Mouse (Mus musculus) large intestine, adult 2 months (tissue): ENCODE results near the gene Sertm1. TPM values are rescaled to one million over a fixed set of nuclear protein-coding genes. Genes with fewer than 3 reads are reported as not detected.

Experiments used
- DNase-seq: peaks from one replicate; pipeline ENCODE4 v3.0.0-alpha.2; 2012; ENCODE audit warnings: low read depth, low spot score
- WGBS: fragments of 180-500 bp; shearing (Covaris S2); methylation state at CpG from one replicate; pipeline ENCODE4 v1.1.7; 2018; 5-methylcytosine and 5-hydroxymethylcytosine counted together
- polyA plus RNA-seq: library from polyadenylated mRNA; depleted of rRNA; stranded (reverse); fragments of >200 nt; gene quantifications from 2 replicates; pipeline ENCODE4 v1.2.3, GENCODE M21; 2012; rRNA removed

Sertm1 gene
- polyA plus RNA-seq: 1.1 and 2.1 TPM in 2 replicates

DNA sequence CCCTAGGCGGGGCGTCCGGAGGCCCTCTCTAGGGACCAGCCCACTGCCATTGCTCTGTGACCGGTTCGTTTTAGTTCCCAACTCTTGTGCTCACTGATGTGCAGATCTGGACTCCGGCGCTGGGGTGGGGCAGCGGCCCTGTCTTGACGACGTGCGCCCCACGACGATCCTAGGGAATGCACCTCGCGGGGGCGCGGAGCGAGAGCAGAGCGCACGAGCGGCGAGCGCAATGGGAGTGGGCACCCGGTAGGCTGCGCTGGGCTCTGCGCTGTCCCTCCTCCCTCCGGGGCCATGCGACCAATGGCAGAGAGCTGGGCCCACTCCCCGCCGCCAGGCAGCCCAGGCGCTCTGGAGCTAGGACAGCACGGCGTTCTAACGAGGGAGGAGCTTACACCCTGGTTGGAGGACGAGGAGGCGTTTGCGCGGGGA lies at the start of gene Sertm1:
TSS of gene Sertm1 (minus strand) at position 245 of the 429 bp plus-strand sequence.
- 1% methylated on average over 38 of the region's 38 CpGs for WGBS
- no peak for DNase-seq

DNA sequence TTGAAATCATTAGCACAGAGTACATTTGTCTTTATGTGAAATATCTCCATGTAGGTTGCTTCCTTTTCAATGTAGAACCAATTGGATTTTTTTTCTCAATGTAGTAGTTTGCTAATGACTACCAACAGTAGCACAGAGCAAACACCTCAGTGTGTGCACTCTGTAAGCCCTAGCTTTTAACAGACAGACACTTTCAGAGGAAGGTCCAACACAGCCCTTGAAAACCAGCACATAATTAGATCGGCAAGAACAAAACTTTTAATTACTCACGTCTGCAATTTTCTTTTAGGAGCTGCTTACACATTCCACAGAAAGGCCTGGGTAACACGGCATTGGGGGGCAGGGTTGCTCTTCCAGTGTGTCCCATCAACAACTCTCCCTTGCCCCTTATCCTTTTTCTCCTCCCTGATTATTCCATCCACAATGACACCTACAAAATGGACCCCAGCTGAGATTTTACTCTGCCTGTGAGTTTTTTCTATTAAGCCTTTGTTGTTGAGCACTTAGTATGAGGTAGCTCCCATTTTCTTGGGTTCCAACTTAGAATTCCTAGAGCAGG lies 49.3 kb upstream of the Sertm1 start:
- no peak for DNase-seq
- WGBS: 63% methylated on average over 3 of the region's 3 CpGs

DNA sequence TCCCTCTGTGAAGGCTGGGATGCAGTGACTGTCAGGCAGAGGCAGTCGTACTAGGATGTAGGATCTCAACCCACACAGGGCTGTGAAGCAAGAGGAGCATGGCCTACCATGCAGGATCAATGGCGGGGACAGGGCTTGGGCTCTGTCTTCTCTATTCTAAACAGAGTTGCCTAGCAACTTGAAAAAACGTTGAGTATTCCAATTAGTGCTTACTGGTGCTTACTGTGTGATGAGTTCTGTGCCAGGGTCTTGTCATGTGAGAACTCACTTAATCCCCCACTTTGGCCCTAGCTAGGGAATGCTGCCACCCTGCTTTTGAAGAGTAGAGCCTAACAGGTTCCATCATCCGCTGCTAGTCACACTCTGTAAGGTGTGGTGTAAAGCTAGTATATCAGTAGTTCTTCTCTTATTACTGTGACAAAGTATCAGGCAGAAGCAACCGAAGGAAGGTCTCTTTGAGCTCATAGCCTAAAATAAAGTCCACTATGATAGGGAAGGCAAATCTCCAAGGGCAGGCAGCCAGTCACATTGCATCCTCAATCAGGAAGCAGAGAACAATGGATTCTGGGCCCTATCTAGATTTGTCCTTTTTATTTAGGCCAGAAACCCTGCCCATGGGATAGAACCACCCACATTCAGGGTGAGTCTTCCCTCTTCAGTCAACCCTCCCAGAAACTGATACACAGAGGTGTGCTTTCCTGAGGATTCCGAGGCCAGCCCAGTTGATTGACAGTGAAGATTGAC lies 27.6 kb upstream of the Sertm1 start:
- no peak for DNase-seq
- WGBS: 54% methylated on average over 6 of the region's 6 CpGs

DNA sequence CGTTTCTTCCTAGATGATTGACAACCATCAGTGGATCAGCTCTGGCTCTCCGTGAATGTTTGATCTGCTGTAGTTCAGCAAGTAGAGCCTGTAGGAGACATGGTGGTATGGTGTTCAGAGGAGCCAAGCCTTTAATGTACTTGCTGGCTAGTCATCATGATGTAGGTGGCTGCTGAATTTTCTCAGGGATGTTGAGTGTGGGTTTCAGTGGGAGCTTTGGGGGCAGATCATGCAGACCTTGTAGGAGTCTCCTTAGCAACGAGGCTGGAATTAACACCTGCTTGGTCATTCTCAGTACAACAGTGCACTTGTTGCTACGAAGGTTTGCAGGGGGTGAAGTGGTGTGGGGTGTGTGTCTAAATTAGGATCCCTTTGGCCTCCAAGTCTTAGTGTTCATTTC lies 18.8 kb upstream of the Sertm1 start:
- WGBS: 76% methylated on average over 4 of the region's 4 CpGs
- DNase-seq: no peak

DNA sequence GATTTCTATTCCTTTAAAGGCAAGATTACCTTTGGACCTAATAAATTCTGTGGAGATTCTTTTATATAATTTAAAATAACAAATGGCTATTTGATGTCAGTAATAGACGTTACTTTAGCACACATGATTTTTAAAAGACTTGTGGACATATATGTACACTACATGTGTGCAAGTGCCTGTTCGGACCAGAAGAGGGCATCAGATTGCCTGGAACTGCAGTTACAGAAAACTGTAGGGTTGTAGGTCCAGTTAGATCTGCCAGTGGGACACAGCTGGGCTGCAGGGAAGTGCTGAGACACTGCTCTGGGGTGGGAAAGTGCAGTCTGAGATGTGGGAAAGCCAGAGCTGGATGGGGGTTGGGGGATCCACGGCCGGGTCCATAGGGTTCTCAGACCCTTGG lies 16.9 kb upstream of the Sertm1 start:
- 84% methylated on average over 4 of the region's 4 CpGs for WGBS
- DNase-seq: no peak

DNA sequence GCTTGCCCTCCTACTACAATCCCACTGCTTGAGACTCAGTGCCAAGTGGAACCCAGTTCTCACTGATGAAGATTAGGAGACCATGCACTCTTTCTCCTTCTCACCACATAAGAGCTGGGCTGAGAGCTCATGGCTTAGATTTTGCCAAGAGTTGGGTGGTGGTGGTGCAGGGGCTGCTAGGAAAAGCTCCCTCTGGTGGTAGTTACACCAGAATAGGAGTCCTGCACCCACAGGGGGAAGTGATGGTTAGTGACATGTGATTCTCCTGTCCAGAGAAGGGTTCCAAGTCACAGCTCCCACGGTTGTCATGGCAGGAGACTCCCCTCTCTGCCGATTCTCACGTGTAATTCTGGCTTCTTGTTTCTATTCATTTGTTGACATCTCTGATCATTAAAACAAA lies 4.7 kb upstream of the Sertm1 start:
- 73% methylated on average over 3 of the region's 3 CpGs for WGBS
- no peak for DNase-seq

DNA sequence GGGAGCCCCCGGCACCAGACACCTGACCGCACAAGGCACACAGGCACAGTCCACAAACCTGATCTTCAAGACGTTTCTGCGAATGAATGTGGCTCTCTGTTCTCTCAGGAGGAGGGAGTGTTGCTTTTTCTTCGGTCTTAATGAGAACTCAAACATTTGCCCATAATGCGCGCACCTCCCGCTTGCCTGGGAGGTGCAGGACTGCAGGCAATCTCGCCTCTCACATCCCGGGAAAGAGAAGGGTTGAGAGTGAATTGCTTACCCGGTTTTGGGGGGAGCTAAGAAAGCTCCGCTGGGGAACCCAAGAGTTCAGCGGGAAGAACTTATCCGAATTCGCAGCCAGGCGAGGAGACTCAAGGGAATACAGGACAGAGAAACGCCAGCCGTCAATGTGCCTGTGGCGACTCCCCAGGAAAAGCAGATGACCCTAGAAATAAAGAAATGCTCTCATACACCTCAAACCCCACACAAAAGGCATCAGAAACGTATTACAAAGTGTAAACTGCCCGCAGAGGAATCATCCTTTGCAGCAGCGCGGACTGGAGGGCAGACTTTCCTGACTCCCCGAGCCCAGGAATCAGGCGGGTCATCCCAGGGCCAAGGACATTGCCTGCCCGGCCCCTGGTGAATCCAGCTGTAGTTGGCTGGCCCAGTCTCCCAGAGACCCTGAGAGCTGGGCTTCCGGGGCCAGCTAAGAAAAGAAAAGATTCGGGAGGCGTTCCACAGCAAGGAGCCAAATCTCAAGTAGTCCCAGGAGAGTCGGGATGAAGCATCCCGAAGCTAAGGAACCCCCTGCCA lies 643 bp downstream of the Sertm1 start:
- 4% methylated on average over 31 of the region's 31 CpGs for WGBS
- DNase-seq: no peak

DNA sequence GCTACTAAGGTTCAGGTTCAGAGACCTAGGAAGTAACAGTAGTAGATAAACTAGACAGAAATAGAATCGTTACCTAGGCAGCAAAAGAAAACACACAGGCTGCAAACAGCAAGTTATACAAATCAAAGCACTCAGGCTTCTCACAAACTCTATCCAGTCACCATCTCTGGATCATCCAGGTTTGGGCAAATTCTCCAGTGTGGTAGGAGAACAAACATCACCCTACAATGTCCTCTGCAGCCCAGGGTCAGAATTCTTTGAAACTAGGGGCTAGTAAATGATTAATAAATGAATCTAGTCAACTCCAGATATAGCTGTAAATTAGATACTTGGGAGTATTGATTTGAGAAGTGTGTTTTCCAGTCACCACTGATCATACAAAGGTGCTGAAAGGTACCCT lies 6.8 kb downstream of the Sertm1 start:
- WGBS: 61% methylated on average over 1 of the region's 1 CpGs
- no peak for DNase-seq

DNA sequence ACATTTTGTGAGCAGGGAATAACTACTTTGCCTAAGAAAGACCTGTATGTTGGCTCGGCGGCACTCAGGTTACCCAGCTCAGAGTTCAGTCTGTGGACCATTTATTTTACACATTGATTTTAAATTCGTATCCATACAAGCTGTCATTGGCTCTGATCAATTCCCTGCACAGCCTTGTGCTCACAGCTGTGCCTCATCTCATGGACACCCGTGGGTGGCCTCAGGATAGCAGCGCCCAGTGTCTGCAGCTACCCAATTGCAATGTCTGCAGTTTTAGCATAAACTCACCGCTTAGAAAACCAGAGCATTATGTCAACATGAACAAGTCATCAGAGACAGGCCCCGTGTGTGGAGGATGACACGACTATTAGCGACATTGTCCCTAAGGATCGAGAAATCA lies 17.7 kb downstream of the Sertm1 start:
- 78% methylated on average over 10 of the region's 10 CpGs for WGBS
- no peak for DNase-seq

DNA sequence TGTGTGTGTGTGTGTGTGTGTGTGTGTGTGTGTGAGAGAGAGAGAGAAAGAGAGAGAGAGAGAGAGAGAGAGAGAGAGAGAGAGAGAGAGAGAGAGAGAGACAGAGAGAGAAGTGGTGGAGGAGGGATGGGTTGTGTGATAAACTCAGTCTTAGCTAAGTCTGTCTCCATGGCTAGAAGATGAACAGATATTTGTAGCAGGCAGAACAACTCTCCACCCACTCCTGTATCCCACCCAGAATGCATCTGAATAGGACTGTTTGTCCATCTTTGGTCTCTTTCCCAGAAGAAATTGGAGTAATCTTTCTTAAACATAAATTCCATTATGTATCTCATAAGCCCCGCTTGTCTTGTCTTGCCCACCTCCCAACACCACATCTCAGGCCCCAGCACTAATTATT lies 20.8 kb downstream of the Sertm1 start:
- 75% methylated on average over 1 of the region's 1 CpGs for WGBS
- no peak for DNase-seq

DNA sequence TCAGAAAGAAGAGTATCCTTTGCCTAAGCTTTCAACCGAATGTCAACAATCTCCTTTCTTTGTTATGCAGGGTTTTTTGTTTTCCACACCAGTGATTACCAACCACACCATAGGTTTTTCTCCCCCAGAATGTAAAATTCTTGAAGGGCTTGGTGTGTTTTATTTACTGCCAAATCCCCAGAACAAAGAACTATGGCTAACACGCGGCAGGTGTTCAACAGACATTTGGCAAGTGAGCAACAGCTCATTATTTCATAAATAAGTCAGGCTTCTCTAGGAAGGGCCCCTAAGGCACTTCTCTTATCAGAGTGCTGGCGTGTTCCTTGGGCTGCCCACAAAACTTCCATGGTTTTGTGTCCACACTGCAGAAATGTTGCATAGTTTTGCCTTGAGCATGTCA lies 23.5 kb downstream of the Sertm1 start:
- no peak for DNase-seq
- 67% methylated on average over 4 of the region's 4 CpGs for WGBS

DNA sequence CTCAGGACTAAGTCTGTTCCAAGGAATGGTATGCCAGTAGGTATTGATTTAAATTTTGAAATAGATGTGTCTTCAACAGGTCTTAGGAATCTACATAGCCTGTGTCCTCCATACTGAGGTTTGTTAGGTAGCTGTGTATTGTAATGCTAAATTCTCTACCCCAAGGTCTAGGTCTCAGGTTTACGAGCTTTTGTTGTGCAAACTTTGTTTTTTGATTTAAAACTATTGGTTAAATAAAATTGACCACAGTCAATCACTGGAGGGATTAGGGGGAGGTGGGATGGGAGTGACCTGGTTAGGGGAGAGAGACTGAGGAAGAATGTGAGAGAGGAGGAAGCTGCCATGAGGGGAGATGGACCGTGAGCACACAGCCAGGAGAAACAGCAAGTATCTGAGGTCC lies 29.2 kb downstream of the Sertm1 start:
- WGBS: 79% methylated on average over 2 of the region's 2 CpGs
- DNase-seq: no peak

Other genes starting within 250 kb of the Sertm1 start
- gene Supt20, start 223.1 kb downstream of the Sertm1 start, polyA plus RNA-seq: 27.7 and 40.8 TPM in 2 replicates
- gene Gm21958, start 201.5 kb downstream of the Sertm1 start, polyA plus RNA-seq: not detected in 2 replicates
- gene Exosc8, start 180.5 kb downstream of the Sertm1 start, polyA plus RNA-seq: 29.8 and 32.3 TPM in 2 replicates
- gene Alg5, start 180.3 kb downstream of the Sertm1 start, polyA plus RNA-seq: 18.6 and 21.8 TPM in 2 replicates
- gene Smad9, start 160.3 kb downstream of the Sertm1 start, polyA plus RNA-seq: 0.53 and 1.1 TPM in 2 replicates
- gene Rfxap, start 108.1 kb downstream of the Sertm1 start, polyA plus RNA-seq: 11.1 and 15.4 TPM in 2 replicates
- gene Ccna1, start 139.6 kb upstream of the Sertm1 start, polyA plus RNA-seq: 0.59 and 0.84 TPM in 2 replicates
- 4.5 and 6.1 TPM in 2 replicates for gene Spg20, start 196.2 kb upstream of the Sertm1 start, polyA plus RNA-seq
- not detected in 2 replicates for gene Ccdc169, start 221.5 kb upstream of the Sertm1 start, polyA plus RNA-seq